Comparison of ENCODE assay signal across 10 mouse cellular contexts in the genomic region with DNA sequence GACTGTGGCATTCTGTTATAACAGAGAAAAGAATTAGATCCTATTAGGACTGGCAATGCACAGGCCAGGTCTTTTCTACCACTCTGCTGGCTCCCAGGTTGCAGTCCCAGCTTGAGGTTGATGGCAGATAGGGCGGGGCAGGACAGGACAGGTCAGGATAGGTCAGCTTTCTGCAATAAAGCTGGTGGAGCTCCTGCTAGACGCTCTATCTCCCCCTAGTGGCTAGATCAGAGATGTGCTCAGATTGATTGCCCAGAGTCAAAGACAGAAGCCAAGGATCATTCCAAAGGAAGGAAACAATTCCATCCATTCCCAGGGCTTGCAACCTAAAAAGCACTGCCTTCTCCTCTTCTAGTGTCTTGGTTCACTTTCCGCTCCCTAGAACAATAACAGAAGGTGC. TPM values are rescaled to one million over a fixed set of nuclear protein-coding genes. Genes with fewer than 3 reads are reported as not detected.
DNase-seq lines count a peak whose midpoint lies in the region; ATAC-seq and TF ChIP-seq lines count a peak whose summit lies in the region.
"Had no signal": no experiment of that assay in that cellular context is flagged by ENCODE, and none has a peak within 500 bp of the region (broad histone marks: within the 10 kb centered on the region; RNA-seq: fewer than 3 reads in every experiment).

No protein-coding gene starts in this region.

- WGBS in midbrain, embryonic 11.5 days, result 22% methylated on average over 3 of the region's 3 CpGs
- WGBS in midbrain, embryonic 13.5 days, result 24% methylated on average over 3 of the region's 3 CpGs
- 15% methylated on average over 3 of the region's 3 CpGs for WGBS in liver, embryonic 13.5 days (ENCODE audit: insufficient replicate concordance)
- WGBS in stomach, postnatal 0 days, result 25% methylated on average over 3 of the region's 3 CpGs

- H3K27me3 ChIP-seq in midbrain, embryonic 11.5 days (ENCODE audit: control insufficient read depth, insufficient read depth, low read length), result no peaks in the 10 kb centered on the region
- no peaks in the 10 kb centered on the region for H3K27me3 ChIP-seq in midbrain, embryonic 13.5 days
- no peaks in the 10 kb centered on the region for H3K27me3 ChIP-seq in liver, embryonic 13.5 days
- no peaks in the 10 kb centered on the region for H3K27me3 ChIP-seq in stomach, postnatal 0 days (ENCODE audit: control insufficient read depth, insufficient read depth, low read length)
- H3K27me3 ChIP-seq: hindbrain, embryonic 15.5 days; neural tube, embryonic 12.5 days had no signal

- peak; percentile 83 for TF ChIP-seq CTCF in stomach, postnatal 0 days (IDR thresholded peaks at IDR 0.05; ENCODE audit: low read depth)

- H3K36me3 ChIP-seq in midbrain, embryonic 11.5 days (ENCODE audit: control insufficient read depth, insufficient read depth, low read length), result no peaks in the 10 kb centered on the region
- no peaks in the 10 kb centered on the region for H3K36me3 ChIP-seq in midbrain, embryonic 13.5 days
- H3K36me3 ChIP-seq in liver, embryonic 13.5 days, result no peaks in the 10 kb centered on the region
- no peaks in the 10 kb centered on the region for H3K36me3 ChIP-seq in stomach, postnatal 0 days (ENCODE audit: control insufficient read depth, insufficient read depth, low read length)
- H3K36me3 ChIP-seq: hindbrain, embryonic 15.5 days; neural tube, embryonic 12.5 days had no signal

- H3K27ac ChIP-seq in midbrain, embryonic 11.5 days (ENCODE audit: low read depth, low read length), result no peak overlapping the region
- no peak overlapping the region for H3K27ac ChIP-seq in midbrain, embryonic 13.5 days
- H3K27ac ChIP-seq in liver, embryonic 13.5 days, result no peak overlapping the region
- no peak overlapping the region for H3K27ac ChIP-seq in stomach, postnatal 0 days (replicated peaks)
- H3K27ac ChIP-seq: hindbrain, embryonic 15.5 days; neural tube, embryonic 12.5 days had no signal

- H3K4me3 ChIP-seq in midbrain, embryonic 11.5 days (ENCODE audit: low read depth, low read length), result no peak overlapping the region
- H3K4me3 ChIP-seq in midbrain, embryonic 13.5 days (replicated peaks), result no peak overlapping the region
- no peak overlapping the region for H3K4me3 ChIP-seq in liver, embryonic 13.5 days (replicated peaks)
- H3K4me3 ChIP-seq in stomach, postnatal 0 days (ENCODE audit: low read depth, low read length), result no peak overlapping the region
- H3K4me3 ChIP-seq: hindbrain, embryonic 15.5 days; neural tube, embryonic 12.5 days had no signal

- no peak for TF ChIP-seq EP300 in stomach, postnatal 0 days (optimal IDR thresholded peaks at IDR 0.05)

- no peaks in the 10 kb centered on the region for H3K9me3 ChIP-seq in midbrain, embryonic 11.5 days (ENCODE audit: control insufficient read depth, low read length)
- no peaks in the 10 kb centered on the region for H3K9me3 ChIP-seq in midbrain, embryonic 13.5 days
- H3K9me3 ChIP-seq in liver, embryonic 13.5 days (replicated peaks), result no peaks in the 10 kb centered on the region
- H3K9me3 ChIP-seq in stomach, postnatal 0 days (ENCODE audit: control insufficient read depth, low read length), result no peaks in the 10 kb centered on the region
- H3K9me3 ChIP-seq: hindbrain, embryonic 15.5 days; neural tube, embryonic 12.5 days had no signal

- peak; percentile 45; the same call in 1 of the 2 replicates for ATAC-seq in midbrain, embryonic 11.5 days (ENCODE audit: low FRiP score)
- no peak for ATAC-seq in midbrain, embryonic 13.5 days
- ATAC-seq in liver, embryonic 13.5 days (ENCODE audit: low read depth), result no peak
- ATAC-seq in stomach, postnatal 0 days (ENCODE audit: low FRiP score, low TSS enrichment), result 0 out of 2 replicates have a peak, but pooled peaks have one; percentile 30

- no peak overlapping the region for H3K4me2 ChIP-seq in midbrain, embryonic 11.5 days
- no peak overlapping the region for H3K4me2 ChIP-seq in midbrain, embryonic 13.5 days (replicated peaks)
- H3K4me2 ChIP-seq in liver, embryonic 13.5 days, result no peak overlapping the region
- H3K4me2 ChIP-seq in stomach, postnatal 0 days (replicated peaks; ENCODE audit: low read depth), result no peak overlapping the region
- H3K4me2 ChIP-seq: hindbrain, embryonic 15.5 days; neural tube, embryonic 12.5 days had no signal

- peak; percentile 33 for DNase-seq in adrenal gland, adult 2 months
- DNase-seq in adrenal gland, postnatal 25 days, result no peak
- DNase-seq in midbrain, embryonic 11.5 days (ENCODE audit: low spot score, missing footprints), result peak; percentile 95
- peak; percentile 39 to 48 for DNase-seq in cerebellum, adult 18-20 months
- peak; percentile 29 for DNase-seq in heart, postnatal 4 days
- peak; percentile 3 for DNase-seq in liver, embryonic 13.5 days
- peak; percentile 28 for DNase-seq in stomach, postnatal 0 days (ENCODE audit: low spot score)

- H3K9ac ChIP-seq in midbrain, embryonic 11.5 days (ENCODE audit: low read length), result no peak overlapping the region
- H3K9ac ChIP-seq in midbrain, embryonic 13.5 days (replicated peaks), result no peak overlapping the region
- H3K9ac ChIP-seq in liver, embryonic 13.5 days, result no peak overlapping the region
- H3K9ac ChIP-seq in stomach, postnatal 0 days (ENCODE audit: low read length), result no peak overlapping the region
- H3K9ac ChIP-seq: hindbrain, embryonic 15.5 days; neural tube, embryonic 12.5 days had no signal

- no peaks in the 10 kb centered on the region for H3K4me1 ChIP-seq in midbrain, embryonic 11.5 days (ENCODE audit: control insufficient read depth, insufficient read depth, low read length)
- H3K4me1 ChIP-seq in midbrain, embryonic 13.5 days (replicated peaks), result peaks cover 5% of the 10 kb centered on the region
- H3K4me1 ChIP-seq in liver, embryonic 13.5 days (replicated peaks), result no peaks in the 10 kb centered on the region
- no peaks in the 10 kb centered on the region for H3K4me1 ChIP-seq in stomach, postnatal 0 days (replicated peaks; ENCODE audit: control insufficient read depth, insufficient read depth)

RNA-seq across cellular contexts. Expression of a gene that starts 57.8 kb away (rescaled TPM):
- not detected for total RNA-seq in adrenal gland, adult 2 months (2021)
- 0.28 TPM in 1 of 2 replicates, not detected in the other for polyA plus RNA-seq in adrenal gland, adult 2 months (2012; rRNA removed)
- total RNA-seq in adrenal gland, postnatal 25 days (2021), result not detected in 2 replicates
- polyA plus RNA-seq in midbrain, embryonic 11.5 days (2014; fragmentation: Nextera tagmentation; extraction: Ambion mirVana), result not detected in 2 replicates
- polyA plus RNA-seq in midbrain, embryonic 13.5 days (2015; fragmentation: Nextera tagmentation; extraction: Ambion mirVana), result not detected in 2 replicates
- under 1 TPM in 1 of 2 experiments, not detected in 1; 0.29 TPM for total RNA-seq in heart, postnatal 4 days (2021)
- 0.25 TPM in 1 of 2 replicates, not detected in the other for polyA plus RNA-seq in liver, embryonic 13.5 days (2015; fragmentation: Nextera tagmentation; extraction: Ambion mirVana)
- 1.1 and 1.2 TPM in 2 replicates for polyA plus RNA-seq in stomach, postnatal 0 days (2015; fragmentation: Nextera tagmentation; extraction: Ambion mirVana)
- polyA plus RNA-seq: hindbrain, embryonic 15.5 days; neural tube, embryonic 12.5 days had no signal

Comparison
In these comparisons a context has a peak if more than half of its experiments do, and no peak if none do; other contexts are left out.
1. ATAC-seq: peak in midbrain, embryonic 11.5 days (single experiment) and stomach, postnatal 0 days (single experiment); none in midbrain, embryonic 13.5 days (single experiment) and liver, embryonic 13.5 days (single experiment).